Mouse (Mus musculus): ENCODE results near the gene Itprip.

- TF ChIP-seq CTCF (IDR thresholded peaks at IDR 0.05; ENCODE audit: low read depth, low read length) = no peak
- no peak for TF ChIP-seq POLR2A (IDR thresholded peaks at IDR 0.05; ENCODE audit: borderline replicate concordance, low read depth, low read length)
Measured at GRCm38 (mm10) chr19:47853053-47853452, 66.0 kb downstream of the Itprip start.
